Mouse (Mus musculus) CD4-positive, CD25-positive, alpha-beta regulatory T cell, adult 9 weeks (primary cell): Measurements from ENCODE around the gene Nptxr. TPM values are rescaled to one million over a fixed set of nuclear protein-coding genes. Genes with fewer than 3 reads are reported as not detected.

Experiments used
- polyA plus RNA-seq: library from polyadenylated mRNA; unstranded; fragments of 100-300 nt; shearing (Covaris generic); gene quantifications from one replicate; pipeline ENCODE4 v1.2.1, GENCODE M21; 2017

Nptxr gene
- polyA plus RNA-seq, result 0.82 TPM

DNA sequence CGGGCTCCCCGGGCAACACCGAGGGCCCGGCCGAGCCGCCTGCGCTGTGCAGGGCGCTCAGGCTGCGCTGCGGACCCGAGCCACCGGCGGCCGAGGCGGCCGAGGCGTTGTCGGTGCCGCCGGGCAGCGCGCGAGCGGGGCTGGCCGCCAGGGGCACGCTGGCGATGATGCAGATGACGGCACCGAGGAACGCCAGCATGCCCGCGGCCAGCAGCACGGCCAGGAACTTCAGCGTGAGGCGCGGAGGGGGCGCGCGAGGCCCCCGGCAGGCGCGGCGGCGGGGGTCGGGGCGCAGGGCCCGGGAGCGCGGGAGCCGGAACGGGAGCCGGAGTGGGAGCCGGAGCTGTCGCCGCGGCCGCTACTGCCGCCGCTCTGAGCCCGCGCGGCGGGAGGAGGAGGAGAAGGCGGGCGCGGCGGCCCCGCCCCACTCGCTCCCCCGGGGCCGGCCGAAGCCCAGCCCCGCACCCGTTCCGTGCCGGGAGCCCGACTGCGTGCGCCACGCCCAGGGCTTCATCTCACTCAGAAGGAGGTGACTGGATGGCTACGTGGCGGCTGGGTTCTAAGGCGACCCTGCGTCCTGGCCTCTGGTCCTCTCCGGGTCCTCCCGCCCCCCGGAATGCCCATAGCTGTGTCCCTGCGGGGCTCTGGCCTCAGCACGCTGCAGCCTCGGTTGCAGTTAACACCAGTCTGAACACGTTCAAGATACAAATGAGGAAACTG lies at the start of gene Nptxr:
TSS of gene Nptxr (minus strand) at position 415 of the 720 bp plus-strand sequence.

DNA sequence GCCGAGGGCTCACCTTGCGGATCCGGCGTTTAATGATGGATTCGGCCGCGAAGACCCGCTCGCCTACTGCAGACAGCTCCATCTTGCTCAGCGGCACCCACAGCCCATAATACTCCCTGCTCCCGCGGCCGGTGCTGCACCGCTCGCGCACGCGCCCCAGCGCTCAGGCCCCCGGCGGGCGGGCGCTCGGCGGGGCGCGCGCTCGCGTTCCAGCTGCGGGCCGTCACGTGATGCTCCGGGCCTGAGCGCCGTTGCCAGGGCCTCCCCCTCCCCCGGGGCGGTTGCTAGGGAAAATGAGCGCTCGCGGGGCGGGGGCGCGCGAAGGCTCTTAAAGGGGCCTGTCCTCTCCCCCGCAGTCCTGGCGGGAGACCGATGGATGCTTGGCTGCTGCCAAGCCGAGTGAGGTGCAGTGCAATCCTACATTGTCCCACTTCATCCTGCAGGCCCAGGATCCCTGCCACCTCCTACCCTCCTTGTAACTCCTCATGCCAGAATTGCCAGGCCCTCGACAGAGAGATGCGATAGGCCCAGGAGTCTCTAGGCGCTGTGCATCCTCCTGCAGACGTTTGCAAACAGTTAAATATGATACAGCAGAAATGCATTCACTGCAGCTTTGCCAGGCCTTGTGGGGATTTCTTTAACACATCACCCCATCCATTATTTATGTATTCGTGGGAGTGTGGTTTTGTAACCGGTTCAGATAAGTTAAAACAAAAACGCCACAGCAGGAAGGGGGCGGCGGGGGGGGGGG lies 29.7 kb upstream of the Nptxr start, which contains the start of the genes Npcd and Cbx6:
TSS of gene Npcd (minus strand) at position 108 of the 751 bp plus-strand sequence.
TSS of gene Cbx6 (minus strand) at position 559 of the 751 bp plus-strand sequence.

DNA sequence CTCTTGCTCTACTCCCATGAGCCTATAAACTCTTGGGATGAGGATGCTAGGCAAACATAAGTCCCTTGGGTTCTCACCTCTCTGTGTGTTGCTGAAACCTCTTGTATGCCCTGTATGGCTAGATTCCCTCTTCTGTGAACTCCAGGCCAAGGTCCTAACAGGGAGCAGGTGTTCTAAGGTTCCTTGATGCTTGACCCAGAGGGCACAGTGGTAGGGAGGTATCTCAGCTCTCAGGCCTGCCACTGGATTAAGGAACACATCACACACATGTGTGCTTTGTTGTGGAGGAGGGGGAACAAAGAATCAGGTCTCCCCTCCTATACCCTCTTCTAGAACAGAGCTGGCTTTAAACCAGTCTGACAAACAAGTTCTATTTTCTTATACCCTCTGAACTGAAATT lies 26.8 kb downstream of the Nptxr start, which contains the start of gene Dnal4:
TSS of gene Dnal4 (minus strand) at position 101 of the 400 bp plus-strand sequence.

DNA sequence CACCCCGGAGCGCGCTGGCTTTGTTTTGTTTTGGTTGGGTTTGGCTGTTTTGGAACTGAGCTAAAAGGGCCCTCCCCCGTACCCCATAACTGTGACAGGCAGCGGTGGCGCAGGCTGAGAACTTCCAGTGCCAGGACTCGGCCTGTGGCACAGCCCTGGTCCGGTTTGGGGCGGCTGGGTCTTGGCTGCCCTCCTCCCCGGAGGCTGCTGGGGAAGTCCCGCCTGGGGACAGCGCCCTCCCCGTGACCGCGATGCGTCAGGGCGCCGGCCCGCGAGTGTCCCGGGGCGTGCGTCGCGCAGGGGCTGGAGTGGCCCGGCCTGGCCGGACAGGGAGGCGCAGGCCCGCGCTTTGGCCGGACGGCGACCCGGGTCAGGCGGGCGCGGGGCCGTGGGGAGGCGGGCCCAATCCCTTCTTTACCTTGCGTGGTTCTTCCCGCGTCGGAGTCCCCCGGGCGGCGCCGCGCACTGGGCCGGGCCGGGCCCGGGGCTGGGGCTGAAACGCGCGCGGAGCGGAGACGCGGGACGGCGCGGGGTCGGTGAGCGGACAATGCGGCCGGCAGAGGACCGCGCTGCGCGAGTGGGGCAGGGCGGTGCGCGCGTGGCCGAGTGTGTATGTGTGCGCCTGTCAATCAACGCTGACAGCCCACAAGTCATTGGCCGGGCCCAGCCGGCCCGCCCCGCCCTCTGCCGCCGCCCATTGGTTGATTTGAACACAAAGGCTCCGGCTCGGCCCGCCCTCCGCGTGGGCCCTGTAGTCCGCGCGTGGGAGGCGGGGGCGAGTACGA lies 62.5 kb downstream of the Nptxr start, which contains the start of gene Sun2:
TSS of gene Sun2 (minus strand) at position 616 of the 785 bp plus-strand sequence.

Other genes with a start within 250 kb of the Nptxr start
- gene Dmc1, start 199.7 kb downstream of the Nptxr start, polyA plus RNA-seq, result not detected
- 0.51 TPM for gene Fam227a, start 145.8 kb downstream of the Nptxr start, polyA plus RNA-seq
- gene Cby1, start 145.6 kb downstream of the Nptxr start, polyA plus RNA-seq, result 18.2 TPM
- gene Tomm22, start 133.9 kb downstream of the Nptxr start, polyA plus RNA-seq, result 257 TPM
- 3.0 TPM for gene Josd1, start 116.8 kb downstream of the Nptxr start, polyA plus RNA-seq
- gene Gtpbp1, start 113.9 kb downstream of the Nptxr start, polyA plus RNA-seq, result 41.7 TPM
- 17.5 TPM for gene Sun2, start 62.2 kb downstream of the Nptxr start, polyA plus RNA-seq
- gene Dnal4, start 26.9 kb downstream of the Nptxr start, polyA plus RNA-seq, result 20.3 TPM
- not detected for gene Npcd, start 29.5 kb upstream of the Nptxr start, polyA plus RNA-seq
- 59.0 TPM for gene Cbx6, start 29.9 kb upstream of the Nptxr start, polyA plus RNA-seq
- gene Apobec3, start 86.9 kb upstream of the Nptxr start, polyA plus RNA-seq, result 544 TPM
- 69.2 TPM for gene Cbx7, start 166.4 kb upstream of the Nptxr start, polyA plus RNA-seq
- gene Pdgfb, start 210.2 kb upstream of the Nptxr start, polyA plus RNA-seq, result 1.0 TPM